Mouse (Mus musculus) thymus, adult 2 months (tissue): ENCODE data around the gene Zfp941. TPM values are rescaled to one million over a fixed set of nuclear protein-coding genes. Genes with fewer than 3 reads are reported as not detected.

Source experiments
- DNase-seq: peaks from one replicate; pipeline ENCODE4 v3.0.0; 2021
- H3K27ac ChIP-seq: fragments of 200-500 bp; 2 replicates; pipeline ENCODE4 v1.5.1; 2012; ENCODE audit warnings: low read length, control low read depth; ENCODE audit not compliant: control insufficient read depth, insufficient read depth
- H3K27me3 ChIP-seq: fragments of 200-500 bp; 2 replicates; pipeline ENCODE4 v1.6.1; 2012; ENCODE audit warnings: mild to moderate bottlenecking, low read length, moderate library complexity, mixed read lengths; ENCODE audit not compliant: control insufficient read depth, insufficient read depth
- H3K36me3 ChIP-seq: fragments of 200-500 bp; 2 replicates; pipeline ENCODE4 v1.6.1; 2012; ENCODE audit warnings: mild to moderate bottlenecking, low read length, moderate library complexity; ENCODE audit not compliant: control insufficient read depth, insufficient read depth
- H3K4me1 ChIP-seq: fragments of 200-500 bp; replicated peaks from 2 replicates; pipeline ENCODE4 v1.6.1; 2012; ENCODE audit warnings: low read length; ENCODE audit not compliant: control insufficient read depth, insufficient read depth
- H3K4me3 ChIP-seq: fragments of 200-500 bp; 2 replicates; pipeline ENCODE4 v1.5.1; 2012; ENCODE audit warnings: mild to moderate bottlenecking, low read length, control low read depth, moderate library complexity; ENCODE audit not compliant: control insufficient read depth, insufficient read depth
- CTCF ChIP-seq: fragments of 200-500 bp; IDR thresholded peaks from 2 replicates; pipeline ENCODE4 v1.5.1; 2012; ENCODE audit warnings: mild to moderate bottlenecking, control low read depth, low read length, moderate library complexity, borderline replicate concordance; ENCODE audit not compliant: control insufficient read depth, poor library complexity, insufficient read depth; ENCODE audit errors: extremely low read depth
- POLR2A ChIP-seq: fragments of 200-500 bp; IDR thresholded peaks from 2 replicates; pipeline ENCODE4 v1.6.1; 2012; ENCODE audit warnings: mild to moderate bottlenecking, low read length, control low read depth, moderate library complexity; ENCODE audit not compliant: control insufficient read depth, poor library complexity, insufficient read depth; ENCODE audit errors: extremely low read depth
- whole genome bisulfite sequencing: fragments of 180-500 bp; shearing (Covaris S2); methylation state at CpG from one replicate; pipeline ENCODE4 v1.1.7; 2018; 5-methylcytosine and 5-hydroxymethylcytosine counted together
- polyA plus RNA-seq: library from polyadenylated mRNA; depleted of rRNA; stranded (reverse); fragments of >200 nt; gene quantifications from 2 replicates; pipeline ENCODE4 v1.2.3, GENCODE M21; 2012

Zfp941 gene
- polyA plus RNA-seq, 1 experiment, result 0.22 TPM

GRCm38 (mm10) chr7:140848591-140848990 lies 26.6 kb upstream of the Zfp941 start:
- H3K27ac ChIP-seq, result no peak overlapping the region
- no peaks in the 10 kb centered on the region for H3K27me3 ChIP-seq
- H3K4me1 ChIP-seq, result no peaks in the 10 kb centered on the region
- H3K36me3 ChIP-seq, result peaks cover 5% of the 10 kb centered on the region; the same call in 1 of the 2 replicates
- H3K4me3 ChIP-seq, result no peak overlapping the region
- DNase-seq, result no peak
- 96% methylated on average over 10 of the region's 10 CpGs for WGBS
- TF ChIP-seq POLR2A (no peak), CTCF (no peak)

- no peaks in the 10 kb centered on the region for H3K27me3 ChIP-seq
- H3K4me3 ChIP-seq, result no peak within 1 kb of the TSS
- no peak within 1 kb of the TSS for H3K27ac ChIP-seq
- no peaks in the 10 kb centered on the region; the same call in 1 of the 2 replicates for H3K36me3 ChIP-seq
- no peaks in the 10 kb centered on the region for H3K4me1 ChIP-seq
- no peak for DNase-seq
- 80% methylated on average over 11 of the region's 11 CpGs for WGBS
- TF ChIP-seq CTCF (no peak), POLR2A (no peak)
Measured at GRCm38 (mm10) chr7:140847755-140848580, 26.0 kb upstream of the Zfp941 start, which contains the start of gene Odf3. Gene Odf3, plus strand, starts transcription at chr7:140847805.

- TF ChIP-seq POLR2A (no peak), CTCF (no peak)
- 92% methylated on average over 10 of the region's 10 CpGs for WGBS
- Histone ChIP-seq H3K27ac (no peak overlapping the region), H3K4me3 (no peak overlapping the region), H3K27me3 (no peaks in the 10 kb centered on the region), H3K36me3 (no peaks in the 10 kb centered on the region), H3K4me1 (no peaks in the 10 kb centered on the region)
- no peak for DNase-seq
Measured at GRCm38 (mm10) chr7:140846676-140847075, 24.7 kb upstream of the Zfp941 start.

GRCm38 (mm10) chr7:140845683-140846082 lies 23.7 kb upstream of the Zfp941 start:
- Histone ChIP-seq H3K36me3 (no peaks in the 10 kb centered on the region), H3K4me3 (no peak overlapping the region), H3K4me1 (no peaks in the 10 kb centered on the region), H3K27ac (no peak overlapping the region), H3K27me3 (no peaks in the 10 kb centered on the region)
- 77% methylated on average over 4 of the region's 4 CpGs for WGBS
- DNase-seq, result no peak
- no peak for TF ChIP-seq POLR2A
- TF ChIP-seq CTCF, result no peak

GRCm38 (mm10) chr7:140844905-140845665 lies 23.1 kb upstream of the Zfp941 start, which contains the start of gene Scgb1c1:
Gene Scgb1c1, plus strand, starts transcription at chr7:140845547.
- peak; percentile 90 for DNase-seq
- no peak within 1 kb of the TSS for H3K27ac ChIP-seq
- no peaks in the 10 kb centered on the region for H3K27me3 ChIP-seq
- H3K36me3 ChIP-seq, result no peaks in the 10 kb centered on the region
- TF ChIP-seq POLR2A, result no peak
- TF ChIP-seq CTCF, result peak; percentile 80; the same call in 1 of the 2 replicates
- H3K4me1 ChIP-seq, result no peaks in the 10 kb centered on the region
- H3K4me3 ChIP-seq, result no peak within 1 kb of the TSS
- 33% methylated on average over 14 of the region's 14 CpGs for WGBS

- no peaks in the 10 kb centered on the region for H3K27me3 ChIP-seq
- DNase-seq, result no peak
- WGBS, result 88% methylated on average over 7 of the region's 7 CpGs
Measured at GRCm38 (mm10) chr7:140843806-140844205, 21.8 kb upstream of the Zfp941 start.

More at GRCm38 (mm10) chr7:140843806-140844205, 21.8 kb upstream of the Zfp941 start:
- TF ChIP-seq CTCF, result no peak
- Histone ChIP-seq H3K36me3 (no peaks in the 10 kb centered on the region), H3K4me3 (no peak overlapping the region), H3K4me1 (no peaks in the 10 kb centered on the region), H3K27ac (no peak overlapping the region)
